ENCODE assay signal across 27 mouse cellular contexts in genomic region chr9:122104285-122104829, GRCm38 (mm10). TPM values are rescaled to one million over a fixed set of nuclear protein-coding genes. Genes with fewer than 3 reads are reported as not detected.
A peak's percentile ranks its signal among the peaks of the same experiment; 100 is the strongest.
DNase-seq lines count a peak whose midpoint lies in the region; ATAC-seq lines count a peak whose summit lies in the region.
"Had no signal": no experiment of that assay in that cellular context is flagged by ENCODE, and none has a peak within 500 bp of the region (broad histone marks: within the 10 kb centered on the region; RNA-seq: fewer than 3 reads in every experiment).

No protein-coding gene starts in this region.

- no peak overlapping the region for H3K9ac ChIP-seq in heart, embryonic 11.5 days (ENCODE audit: low read depth, low read length)
- peak overlapping the region; percentile 18; the same call in 1 of the 2 replicates for H3K9ac ChIP-seq in liver, embryonic 13.5 days
- no peak overlapping the region for H3K9ac ChIP-seq in stomach, embryonic 15.5 days
- no peak overlapping the region for H3K9ac ChIP-seq in hindbrain, embryonic 12.5 days
- H3K9ac ChIP-seq: embryonic facial prominence, embryonic 15.5 days; forebrain, embryonic 12.5 days; limb, embryonic 12.5 days had no signal

- H3K27me3 ChIP-seq in heart, embryonic 11.5 days (ENCODE audit: control insufficient read depth, insufficient read depth, low read length), result peaks cover 7% of the 10 kb centered on the region; the same call in 1 of the 2 replicates
- H3K27me3 ChIP-seq in liver, embryonic 13.5 days, result peaks cover 12% of the 10 kb centered on the region; the same call in 1 of the 2 replicates
- H3K27me3 ChIP-seq in stomach, embryonic 15.5 days (replicated peaks), result no peaks in the 10 kb centered on the region
- no peaks in the 10 kb centered on the region for H3K27me3 ChIP-seq in hindbrain, embryonic 12.5 days
- H3K27me3 ChIP-seq: embryonic facial prominence, embryonic 15.5 days; forebrain, embryonic 12.5 days; limb, embryonic 12.5 days had no signal

- H3K9me3 ChIP-seq in heart, embryonic 11.5 days (replicated peaks; ENCODE audit: control insufficient read depth, low read length), result no peaks in the 10 kb centered on the region
- H3K9me3 ChIP-seq in liver, embryonic 13.5 days (replicated peaks), result no peaks in the 10 kb centered on the region
- no peaks in the 10 kb centered on the region for H3K9me3 ChIP-seq in stomach, embryonic 15.5 days
- H3K9me3 ChIP-seq in hindbrain, embryonic 12.5 days (replicated peaks), result no peaks in the 10 kb centered on the region
- H3K9me3 ChIP-seq: embryonic facial prominence, embryonic 10.5 days; embryonic facial prominence, embryonic 15.5 days; forebrain, embryonic 12.5 days; heart, embryonic 10.5 days; hindbrain, embryonic 10.5 days; limb, embryonic 12.5 days had no signal

- 55% methylated on average over 7 of the region's 7 CpGs for whole genome bisulfite sequencing in heart, embryonic 11.5 days (ENCODE audit: insufficient replicate concordance)
- 50% methylated on average over 7 of the region's 7 CpGs for WGBS in liver, embryonic 13.5 days (ENCODE audit: insufficient replicate concordance)
- WGBS in stomach, embryonic 15.5 days, result 49% methylated on average over 7 of the region's 7 CpGs
- 63% methylated on average over 7 of the region's 7 CpGs for WGBS in hindbrain, embryonic 12.5 days

- no peak for ATAC-seq in heart, embryonic 11.5 days (replicated peaks; ENCODE audit: insufficient number of reproducible peaks, low FRiP score, low TSS enrichment)
- ATAC-seq in liver, embryonic 13.5 days (ENCODE audit: low read depth), result peak; percentile 53
- ATAC-seq in stomach, embryonic 15.5 days (ENCODE audit: insufficient read depth, low FRiP score, low read depth), result no peak
- ATAC-seq in hindbrain, embryonic 12.5 days (ENCODE audit: low FRiP score), result no peak
- ATAC-seq: hindbrain, embryonic 16.5 days had no signal

- no peak overlapping the region for H3K27ac ChIP-seq in heart, embryonic 11.5 days (ENCODE audit: low read depth, low read length)
- H3K27ac ChIP-seq in liver, embryonic 13.5 days, result peak overlapping the region; percentile 58
- H3K27ac ChIP-seq in stomach, embryonic 15.5 days, result peak overlapping the region; percentile 58; the same call in 1 of the 2 replicates
- no peak overlapping the region for H3K27ac ChIP-seq in hindbrain, embryonic 12.5 days
- H3K27ac ChIP-seq: embryonic facial prominence, embryonic 10.5 days; embryonic facial prominence, embryonic 15.5 days; forebrain, embryonic 12.5 days; heart, embryonic 10.5 days; hindbrain, embryonic 10.5 days; limb, embryonic 12.5 days; macrophage had no signal

- peak overlapping the region; percentile 14; the same call in 1 of the 2 replicates for H3K4me2 ChIP-seq in heart, embryonic 11.5 days
- H3K4me2 ChIP-seq in liver, embryonic 13.5 days, result peak overlapping the region; percentile 44
- H3K4me2 ChIP-seq in stomach, embryonic 15.5 days, result no peak overlapping the region
- no peak overlapping the region for H3K4me2 ChIP-seq in hindbrain, embryonic 12.5 days (replicated peaks)
- H3K4me2 ChIP-seq: embryonic facial prominence, embryonic 15.5 days; forebrain, embryonic 12.5 days; limb, embryonic 12.5 days had no signal

- H3K36me3 ChIP-seq in heart, embryonic 11.5 days (ENCODE audit: control insufficient read depth, insufficient read depth, low read length), result no peaks in the 10 kb centered on the region
- no peaks in the 10 kb centered on the region for H3K36me3 ChIP-seq in liver, embryonic 13.5 days
- H3K36me3 ChIP-seq in stomach, embryonic 15.5 days, result no peaks in the 10 kb centered on the region
- H3K36me3 ChIP-seq in hindbrain, embryonic 12.5 days, result no peaks in the 10 kb centered on the region
- H3K36me3 ChIP-seq: embryonic facial prominence, embryonic 10.5 days; embryonic facial prominence, embryonic 15.5 days; forebrain, embryonic 12.5 days; heart, embryonic 10.5 days; hindbrain, embryonic 10.5 days; limb, embryonic 12.5 days had no signal

- no peak for DNase-seq in heart, postnatal 4 days
- DNase-seq in 3134 (ENCODE audit: extremely low read depth, insufficient read length, low spot score), result peak; percentile 29
- DNase-seq in liver, embryonic 13.5 days, result no peak
- no peak for DNase-seq in cerebellum, adult 8-10 months
- DNase-seq: adrenal gland, postnatal 25 days; cerebellum, adult 18-20 months; cerebellum, postnatal 14 days; gastrocnemius, postnatal 10 days; kidney, adult 9 months; kidney, postnatal 14 days; layer of hippocampus, adult 9-11 months; lung, adult 2 months; lung, postnatal 10 days; midbrain, embryonic 14.5 days; spleen, adult 18-20 months; thymus, postnatal 4 days had no signal

- no peak overlapping the region for H3K4me3 ChIP-seq in heart, embryonic 11.5 days (ENCODE audit: low read depth, low read length)
- no peak overlapping the region for H3K4me3 ChIP-seq in liver, embryonic 13.5 days (replicated peaks)
- H3K4me3 ChIP-seq in stomach, embryonic 15.5 days (replicated peaks), result no peak overlapping the region
- H3K4me3 ChIP-seq in hindbrain, embryonic 12.5 days, result no peak overlapping the region
- H3K4me3 ChIP-seq: embryonic facial prominence, embryonic 10.5 days; embryonic facial prominence, embryonic 15.5 days; forebrain, embryonic 12.5 days; heart, embryonic 10.5 days; hindbrain, embryonic 10.5 days; limb, embryonic 12.5 days had no signal

- peaks cover 3% of the 10 kb centered on the region; the same call in 1 of the 2 replicates for H3K4me1 ChIP-seq in heart, embryonic 11.5 days (ENCODE audit: control insufficient read depth, insufficient read depth, low read length)
- peaks cover 30% of the 10 kb centered on the region for H3K4me1 ChIP-seq in liver, embryonic 13.5 days (replicated peaks)
- H3K4me1 ChIP-seq in stomach, embryonic 15.5 days, result no peaks in the 10 kb centered on the region
- no peaks in the 10 kb centered on the region for H3K4me1 ChIP-seq in hindbrain, embryonic 12.5 days
- H3K4me1 ChIP-seq: embryonic facial prominence, embryonic 10.5 days; embryonic facial prominence, embryonic 15.5 days; forebrain, embryonic 12.5 days; hindbrain, embryonic 10.5 days; limb, embryonic 12.5 days had no signal

RNA-seq across cellular contexts. Expression of gene Snrk, which starts 12.7 kb away (rescaled TPM):
- polyA plus RNA-seq in heart, embryonic 11.5 days (2014; fragmentation: Nextera tagmentation; extraction: Ambion mirVana), result 30.6 and 32.9 TPM in 2 replicates
- 10 to 100 TPM; 77.8 to 78.7 TPM for total RNA-seq in heart, postnatal 4 days (2021)
- 14.6 and 21.8 TPM in 2 replicates for polyA plus RNA-seq in liver, embryonic 13.5 days (2015; fragmentation: Nextera tagmentation; extraction: Ambion mirVana)
- polyA plus RNA-seq in stomach, embryonic 15.5 days (2015; fragmentation: Nextera tagmentation; extraction: Ambion mirVana), result 54.2 and 56.1 TPM in 2 replicates
- polyA plus RNA-seq in hindbrain, embryonic 12.5 days (2016; fragmentation: Nextera tagmentation; extraction: Ambion mirVana), result 55.7 and 57.8 TPM in 2 replicates

Comparison
In these comparisons a context has a peak if more than half of its experiments do, and no peak if none do; other contexts are left out.
1. H3K27ac ChIP-seq: peak in liver, embryonic 13.5 days (single experiment) and stomach, embryonic 15.5 days (single experiment); none in heart, embryonic 11.5 days (single experiment) and hindbrain, embryonic 12.5 days (single experiment).
2. H3K4me2 ChIP-seq: peak in heart, embryonic 11.5 days (single experiment) and liver, embryonic 13.5 days (single experiment); none in stomach, embryonic 15.5 days (single experiment) and hindbrain, embryonic 12.5 days (single experiment).